Mouse (Mus musculus): ENCODE data around the gene Mmp11.

DNA sequence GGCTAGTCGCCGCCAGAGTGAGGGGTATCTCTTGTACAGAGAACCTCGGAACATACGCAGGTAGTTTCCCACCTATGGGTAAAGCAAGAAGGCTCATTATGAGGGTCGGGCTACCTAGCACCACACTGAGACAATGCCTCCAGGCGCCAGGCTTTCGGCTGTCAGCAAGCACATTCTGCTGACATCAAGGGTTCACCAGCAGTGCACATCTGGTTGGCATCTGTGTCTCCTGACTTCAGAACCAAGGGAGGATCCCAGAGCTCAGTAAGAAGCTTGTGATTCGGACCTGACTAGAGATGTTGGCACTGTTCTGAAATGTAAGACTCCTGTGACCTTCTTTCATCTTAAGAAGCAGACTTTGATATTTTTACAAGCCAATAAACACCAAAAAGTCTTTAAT, 19.5 kb downstream of the Mmp11 start:
- TF ChIP-seq CTCF (IDR thresholded peaks at IDR 0.05; ENCODE audit: low read depth, low read length) (no peak), POLR2A (IDR thresholded peaks at IDR 0.05; ENCODE audit: extremely low read depth, insufficient read depth, low read length) (no peak)
